Mouse (Mus musculus): ENCODE data around the gene Slc52a3. TPM values are rescaled to one million over a fixed set of nuclear protein-coding genes. Genes with fewer than 3 reads are reported as not detected.

The Slc52a3 gene
- polyA plus RNA-seq, 1 experiment from 2014 or later: 1.5 TPM

DNA sequence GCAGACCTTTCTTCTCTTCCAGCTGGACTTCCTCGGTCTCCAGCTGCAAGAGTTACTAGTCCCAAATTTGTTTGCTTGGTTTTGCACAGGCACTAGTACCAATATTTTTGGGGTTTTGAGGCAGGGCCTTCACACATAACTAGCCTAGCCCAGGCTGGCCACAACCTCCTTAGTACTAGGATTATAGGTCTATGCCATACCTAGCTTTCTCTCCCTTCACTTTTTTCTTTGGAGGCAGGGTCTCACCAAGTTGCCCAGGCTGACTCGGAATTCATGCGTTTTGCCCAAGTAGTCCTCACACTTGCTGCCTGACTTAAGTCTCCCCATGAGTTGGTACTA is 16.0 kb upstream of the Slc52a3 start:
- peak overlapping the region; percentile 68 for H3K27ac ChIP-seq (ENCODE audit: low read length)
- 26% methylated on average over 3 of the region's 3 CpGs for WGBS

DNA sequence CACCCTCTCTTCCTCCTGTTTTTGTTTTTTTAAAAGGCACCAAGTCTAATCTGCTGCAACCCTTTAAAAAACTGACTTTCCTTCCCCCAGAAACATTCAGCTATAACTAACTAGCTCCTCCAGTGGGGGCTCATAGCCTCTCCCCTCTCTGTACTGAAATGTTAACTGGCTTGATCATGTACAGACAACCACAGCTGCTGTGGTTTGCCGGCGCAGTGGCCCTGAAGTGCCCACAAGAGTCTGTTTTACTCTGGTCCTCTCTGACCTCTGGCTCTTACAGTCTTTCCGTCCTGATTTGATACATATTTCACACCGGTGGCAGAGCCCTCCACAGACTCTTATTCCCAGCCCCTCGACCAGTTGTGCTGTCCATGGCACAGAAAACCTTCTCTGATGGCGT is 15.0 kb upstream of the Slc52a3 start:
- Histone ChIP-seq H3K27ac (ENCODE audit: low read length) (no peak overlapping the region), H3K9me3 (ENCODE audit: control insufficient read depth, low read length) (no peaks in the 10 kb centered on the region), H3K9ac (replicated peaks; ENCODE audit: low read depth, low read length) (no peak overlapping the region), H3K4me2 (ENCODE audit: low read length) (no peak overlapping the region), H3K36me3 (ENCODE audit: control insufficient read depth, insufficient read depth) (no peaks in the 10 kb centered on the region), H3K4me3 (replicated peaks; ENCODE audit: low read length) (no peak overlapping the region), H3K27me3 (replicated peaks; ENCODE audit: control insufficient read depth, insufficient read depth, low read length) (no peaks in the 10 kb centered on the region), H3K4me1 (replicated peaks; ENCODE audit: control insufficient read depth, insufficient read depth, low read length) (peaks cover 23% of the 10 kb centered on the region)
- WGBS: 86% methylated on average over 6 of the region's 6 CpGs
- no peak for ATAC-seq

More for the DNA sequence above, 16.0 kb upstream of the Slc52a3 start:
- Histone ChIP-seq H3K4me1 (replicated peaks; ENCODE audit: control insufficient read depth, insufficient read depth, low read length) (peaks cover 23% of the 10 kb centered on the region), H3K4me2 (ENCODE audit: low read length) (peak overlapping the region; percentile 86), H3K27me3 (replicated peaks; ENCODE audit: control insufficient read depth, insufficient read depth, low read length) (no peaks in the 10 kb centered on the region), H3K9ac (replicated peaks; ENCODE audit: low read depth, low read length) (peak overlapping the region; percentile 87), H3K4me3 (replicated peaks; ENCODE audit: low read length) (peak overlapping the region; percentile 89), H3K36me3 (ENCODE audit: control insufficient read depth, insufficient read depth) (no peaks in the 10 kb centered on the region), H3K9me3 (ENCODE audit: control insufficient read depth, low read length) (no peaks in the 10 kb centered on the region)
- no peak; the same call in 1 of the 2 replicates for ATAC-seq

DNA sequence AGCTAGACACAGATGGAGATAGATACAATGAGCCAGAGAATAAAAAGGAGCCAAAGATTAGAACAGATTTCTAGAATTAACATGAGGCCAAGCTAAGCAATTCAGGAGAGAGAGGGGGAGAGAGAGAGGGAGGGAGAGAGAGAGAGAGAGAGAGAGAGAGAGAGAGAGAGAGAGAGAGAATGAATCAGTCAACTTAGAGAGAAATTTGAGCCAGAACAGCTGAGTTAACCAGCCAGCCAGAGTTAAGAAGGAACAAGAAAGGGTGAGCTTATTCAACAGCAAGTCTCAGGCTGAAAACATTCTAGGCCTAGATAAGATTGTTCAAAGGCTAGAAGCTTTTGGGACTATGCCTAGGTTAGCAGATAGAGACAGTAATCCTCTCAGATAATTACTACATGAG is 13.8 kb upstream of the Slc52a3 start:
- Histone ChIP-seq H3K27me3 (replicated peaks; ENCODE audit: control insufficient read depth, insufficient read depth, low read length) (no peaks in the 10 kb centered on the region), H3K36me3 (ENCODE audit: control insufficient read depth, insufficient read depth) (no peaks in the 10 kb centered on the region), H3K4me1 (replicated peaks; ENCODE audit: control insufficient read depth, insufficient read depth, low read length) (peaks cover 23% of the 10 kb centered on the region), H3K4me2 (ENCODE audit: low read length) (no peak overlapping the region), H3K9me3 (ENCODE audit: control insufficient read depth, low read length) (no peaks in the 10 kb centered on the region), H3K27ac (ENCODE audit: low read length) (no peak overlapping the region), H3K9ac (replicated peaks; ENCODE audit: low read depth, low read length) (no peak overlapping the region), H3K4me3 (replicated peaks; ENCODE audit: low read length) (no peak overlapping the region)
- ATAC-seq: no peak

DNA sequence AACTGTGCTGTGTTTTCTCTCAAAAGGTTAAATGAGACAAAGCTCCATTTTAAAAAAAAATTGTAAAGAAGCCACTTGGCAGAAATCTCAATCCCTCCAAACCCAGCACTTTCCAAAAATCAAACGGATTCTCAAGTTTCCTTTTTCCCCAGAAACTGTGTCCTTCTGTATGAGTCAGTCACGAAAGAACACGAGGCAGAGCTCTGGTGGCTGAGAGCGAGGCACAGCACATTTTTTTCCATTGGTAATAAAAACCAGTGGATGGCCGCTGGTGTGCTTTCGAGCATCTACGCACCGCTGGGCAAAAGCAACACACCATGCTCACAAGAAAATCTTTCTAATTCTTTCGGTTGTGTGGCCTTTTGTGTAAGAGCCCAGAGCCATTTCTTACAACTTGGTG is 12.3 kb upstream of the Slc52a3 start:
- no peaks in the 10 kb centered on the region for H3K36me3 ChIP-seq (ENCODE audit: control insufficient read depth, insufficient read depth)
- H3K27me3 ChIP-seq (replicated peaks; ENCODE audit: control insufficient read depth, insufficient read depth, low read length): no peaks in the 10 kb centered on the region
- no peak overlapping the region for H3K9ac ChIP-seq (replicated peaks; ENCODE audit: low read depth, low read length)
- H3K4me1 ChIP-seq (replicated peaks; ENCODE audit: control insufficient read depth, insufficient read depth, low read length): peaks cover 11% of the 10 kb centered on the region
- H3K9me3 ChIP-seq (ENCODE audit: control insufficient read depth, low read length): no peaks in the 10 kb centered on the region
- H3K27ac ChIP-seq (ENCODE audit: low read length): no peak overlapping the region
- H3K4me3 ChIP-seq (replicated peaks; ENCODE audit: low read length): no peak overlapping the region
- 57% methylated on average over 9 of the region's 9 CpGs for WGBS
- H3K4me2 ChIP-seq (ENCODE audit: low read length): no peak overlapping the region
- no peak for ATAC-seq

DNA sequence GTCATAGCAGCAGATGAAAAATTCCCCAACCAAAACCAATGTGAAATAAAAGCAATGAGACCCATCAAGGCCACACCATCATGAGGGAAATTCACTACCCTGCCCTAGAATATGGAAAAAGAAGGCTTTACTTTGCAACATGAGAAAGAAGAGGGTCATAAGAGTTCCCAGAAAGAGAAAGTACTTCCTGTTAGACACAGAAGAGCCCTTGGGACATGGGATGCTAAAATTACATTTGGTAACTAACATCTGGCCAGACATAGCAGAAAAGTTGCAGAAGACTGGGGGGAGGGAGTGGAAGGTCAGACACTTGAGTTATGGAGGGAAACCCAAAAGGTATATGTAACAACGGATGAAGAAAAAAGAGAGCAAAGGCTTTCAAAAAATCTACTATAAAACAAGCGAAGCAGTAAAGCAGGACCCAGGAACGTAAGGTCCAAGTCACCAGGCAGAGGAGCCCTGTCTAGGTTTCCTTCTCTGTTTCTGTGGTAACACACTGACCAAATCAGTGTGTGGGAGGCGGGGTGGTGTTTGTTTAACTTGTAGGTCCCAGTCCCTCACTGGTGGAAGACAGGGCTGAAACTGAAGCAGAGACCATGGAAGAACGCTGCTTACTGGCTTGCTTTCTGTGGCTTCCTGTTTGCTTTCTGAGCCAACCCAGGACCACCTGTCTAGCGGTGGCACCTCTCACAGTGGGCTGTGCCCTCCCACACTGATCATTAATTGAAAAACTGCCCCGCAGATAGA is 10.7 kb upstream of the Slc52a3 start:
- Histone ChIP-seq H3K4me3 (replicated peaks; ENCODE audit: low read length) (no peak overlapping the region), H3K4me1 (replicated peaks; ENCODE audit: control insufficient read depth, insufficient read depth, low read length) (no peaks in the 10 kb centered on the region), H3K27me3 (replicated peaks; ENCODE audit: control insufficient read depth, insufficient read depth, low read length) (no peaks in the 10 kb centered on the region), H3K9me3 (ENCODE audit: control insufficient read depth, low read length) (no peaks in the 10 kb centered on the region), H3K4me2 (ENCODE audit: low read length) (no peak overlapping the region), H3K36me3 (ENCODE audit: control insufficient read depth, insufficient read depth) (no peaks in the 10 kb centered on the region), H3K9ac (replicated peaks; ENCODE audit: low read depth, low read length) (no peak overlapping the region), H3K27ac (ENCODE audit: low read length) (no peak overlapping the region)
- no peak for ATAC-seq
- whole genome bisulfite sequencing: 79% methylated on average over 7 of the region's 7 CpGs

DNA sequence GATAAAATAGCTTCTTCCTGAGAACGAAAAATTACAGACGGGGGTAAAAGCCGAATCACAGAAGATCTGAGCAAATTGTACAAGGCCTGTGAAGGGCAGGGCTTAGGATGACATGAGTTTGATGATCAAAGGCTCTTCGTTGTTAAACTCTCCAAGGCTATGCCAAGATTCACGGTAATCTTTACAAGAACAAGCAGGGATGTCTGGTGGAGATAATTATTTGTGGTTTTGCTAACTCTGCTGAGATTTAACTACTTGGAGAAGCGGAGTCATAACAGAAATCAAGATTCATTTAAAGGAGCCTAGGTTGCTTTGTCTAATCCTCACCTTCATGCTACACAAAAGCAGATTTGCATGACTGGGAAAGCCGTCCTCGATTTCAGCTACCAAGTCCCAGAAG is 9.4 kb upstream of the Slc52a3 start:
- Histone ChIP-seq H3K4me1 (replicated peaks; ENCODE audit: control insufficient read depth, insufficient read depth, low read length) (peaks cover 4% of the 10 kb centered on the region; the same call in 1 of the 2 replicates), H3K4me2 (ENCODE audit: low read length) (no peak overlapping the region), H3K27ac (ENCODE audit: low read length) (no peak overlapping the region), H3K36me3 (ENCODE audit: control insufficient read depth, insufficient read depth) (no peaks in the 10 kb centered on the region), H3K9ac (replicated peaks; ENCODE audit: low read depth, low read length) (no peak overlapping the region), H3K4me3 (replicated peaks; ENCODE audit: low read length) (no peak overlapping the region), H3K9me3 (ENCODE audit: control insufficient read depth, low read length) (no peaks in the 10 kb centered on the region), H3K27me3 (replicated peaks; ENCODE audit: control insufficient read depth, insufficient read depth, low read length) (no peaks in the 10 kb centered on the region)
- 82% methylated on average over 8 of the region's 8 CpGs for WGBS
- ATAC-seq: no peak

DNA sequence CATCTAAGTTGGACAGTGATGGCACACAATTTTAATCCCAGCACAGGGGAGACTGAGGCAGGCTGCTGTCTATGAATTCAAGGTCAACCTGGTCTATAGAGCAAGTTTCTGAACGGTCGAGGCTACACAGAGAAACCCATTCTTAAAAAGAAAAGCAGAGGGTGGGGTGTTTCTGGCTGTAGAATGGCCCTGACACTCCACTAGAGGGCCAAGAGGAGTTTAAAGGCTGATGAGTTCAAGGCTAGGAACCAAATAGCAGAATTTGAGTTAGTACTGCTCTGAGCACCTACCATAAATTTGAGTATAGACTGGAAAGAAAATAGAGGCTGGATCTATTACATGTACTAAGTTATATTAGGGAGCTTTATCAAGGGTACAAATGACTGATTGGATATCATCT is 7.3 kb upstream of the Slc52a3 start:
- H3K4me1 ChIP-seq (replicated peaks; ENCODE audit: control insufficient read depth, insufficient read depth, low read length): peaks cover 4% of the 10 kb centered on the region; the same call in 1 of the 2 replicates
- H3K4me3 ChIP-seq (replicated peaks; ENCODE audit: low read length): no peak overlapping the region
- no peaks in the 10 kb centered on the region for H3K27me3 ChIP-seq (replicated peaks; ENCODE audit: control insufficient read depth, insufficient read depth, low read length)
- no peaks in the 10 kb centered on the region for H3K36me3 ChIP-seq (ENCODE audit: control insufficient read depth, insufficient read depth)
- no peak overlapping the region for H3K9ac ChIP-seq (replicated peaks; ENCODE audit: low read depth, low read length)
- no peak overlapping the region for H3K27ac ChIP-seq (ENCODE audit: low read length)
- no peaks in the 10 kb centered on the region for H3K9me3 ChIP-seq (ENCODE audit: control insufficient read depth, low read length)
- ATAC-seq: no peak
- H3K4me2 ChIP-seq (ENCODE audit: low read length): no peak overlapping the region
- 66% methylated on average over 2 of the region's 2 CpGs for WGBS

DNA sequence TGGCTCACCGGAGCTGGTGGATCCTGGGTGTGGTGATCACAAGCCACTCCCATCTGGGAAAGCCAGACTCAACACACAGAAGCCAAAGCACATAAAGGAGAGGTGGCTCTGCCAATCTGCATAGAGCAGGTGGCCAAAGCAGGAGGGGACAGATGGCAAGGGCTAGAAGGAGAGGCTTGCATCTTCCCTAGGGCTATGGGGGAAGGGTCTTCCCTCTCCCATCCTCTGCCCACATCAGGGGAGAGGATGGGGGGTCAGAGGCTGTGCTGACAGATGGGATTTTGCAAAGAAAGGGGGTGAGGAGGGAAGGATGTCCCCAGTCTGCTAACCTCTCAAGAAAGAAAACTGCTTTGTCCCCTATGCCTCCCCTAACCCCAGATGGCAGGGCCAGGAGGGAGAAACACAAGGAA is 5.3 kb upstream of the Slc52a3 start:
- H3K4me3 ChIP-seq (replicated peaks; ENCODE audit: low read length): no peak overlapping the region
- H3K9ac ChIP-seq (replicated peaks; ENCODE audit: low read depth, low read length): no peak overlapping the region
- no peak overlapping the region for H3K27ac ChIP-seq (ENCODE audit: low read length)
- ATAC-seq: peak; percentile 67
- H3K27me3 ChIP-seq (replicated peaks; ENCODE audit: control insufficient read depth, insufficient read depth, low read length): peaks cover 5% of the 10 kb centered on the region
- WGBS: 11% methylated on average over 1 of the region's 1 CpGs
- H3K36me3 ChIP-seq (ENCODE audit: control insufficient read depth, insufficient read depth): no peaks in the 10 kb centered on the region
- H3K4me2 ChIP-seq (ENCODE audit: low read length): no peak overlapping the region
- no peaks in the 10 kb centered on the region for H3K9me3 ChIP-seq (ENCODE audit: control insufficient read depth, low read length)
- H3K4me1 ChIP-seq (replicated peaks; ENCODE audit: control insufficient read depth, insufficient read depth, low read length): peaks cover 4% of the 10 kb centered on the region; the same call in 1 of the 2 replicates

DNA sequence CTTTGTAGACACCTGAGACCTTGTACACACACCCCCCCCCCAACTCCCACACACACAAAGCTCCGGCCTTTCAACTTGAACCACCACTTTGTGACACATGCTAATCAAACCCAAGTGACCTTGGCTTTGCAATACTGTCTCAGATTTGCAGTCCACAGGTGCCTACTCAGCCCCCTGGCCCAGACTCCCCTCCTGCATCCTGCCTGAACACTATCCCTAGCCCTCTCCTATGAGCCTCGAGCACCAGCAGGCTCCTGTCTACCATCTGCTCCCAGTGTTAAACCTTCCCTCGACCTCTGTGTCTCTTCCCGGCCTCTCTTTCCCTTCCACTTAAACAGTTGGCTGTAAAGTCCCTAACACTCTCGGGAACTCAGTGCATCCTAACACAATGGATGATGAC is 4.9 kb upstream of the Slc52a3 start:
- H3K4me3 ChIP-seq (replicated peaks; ENCODE audit: low read length): no peak overlapping the region
- no peak overlapping the region for H3K27ac ChIP-seq (ENCODE audit: low read length)
- H3K36me3 ChIP-seq (ENCODE audit: control insufficient read depth, insufficient read depth): no peaks in the 10 kb centered on the region
- H3K9me3 ChIP-seq (ENCODE audit: control insufficient read depth, low read length): no peaks in the 10 kb centered on the region
- no peak overlapping the region for H3K4me2 ChIP-seq (ENCODE audit: low read length)
- H3K9ac ChIP-seq (replicated peaks; ENCODE audit: low read depth, low read length): no peak overlapping the region
- no peak for ATAC-seq
- H3K27me3 ChIP-seq (replicated peaks; ENCODE audit: control insufficient read depth, insufficient read depth, low read length): peaks cover 10% of the 10 kb centered on the region
- WGBS: 36% methylated on average over 5 of the region's 5 CpGs
- peaks cover 5% of the 10 kb centered on the region; the same call in 1 of the 2 replicates for H3K4me1 ChIP-seq (replicated peaks; ENCODE audit: control insufficient read depth, insufficient read depth, low read length)
